Mouse (Mus musculus): ENCODE measurements around the gene Cd47. TPM values are rescaled to one million over a fixed set of nuclear protein-coding genes. Genes with fewer than 3 reads are reported as not detected.
A peak's percentile ranks its signal among the peaks of the same experiment; 100 is the strongest.

Gene Cd47
- total RNA-seq, 1 experiment from 2014 or later, result 128 TPM

- no peak for DNase-seq
Observed at GRCm38 (mm10) chr16:49834130-49834693, 33.9 kb downstream of the Cd47 start.

- DNase-seq, result no peak
Observed at GRCm38 (mm10) chr16:49836634-49837164, 36.4 kb downstream of the Cd47 start.

GRCm38 (mm10) chr16:49838923-49839322 is 38.6 kb downstream of the Cd47 start:
- DNase-seq, result no peak

- DNase-seq, result peak; percentile 42
Observed at GRCm38 (mm10) chr16:49839681-49840535, 39.6 kb downstream of the Cd47 start.

- DNase-seq, result no peak
Observed at GRCm38 (mm10) chr16:49843723-49844122, 43.4 kb downstream of the Cd47 start.

- no peak for DNase-seq
Observed at GRCm38 (mm10) chr16:49847224-49848003, 47.1 kb downstream of the Cd47 start.

GRCm38 (mm10) chr16:49848651-49849050 is 48.3 kb downstream of the Cd47 start:
- DNase-seq, result no peak

- no peak for DNase-seq
Observed at GRCm38 (mm10) chr16:49852940-49853339, 52.6 kb downstream of the Cd47 start.

- DNase-seq, result no peak
Observed at GRCm38 (mm10) chr16:49853633-49854032, 53.3 kb downstream of the Cd47 start.

- DNase-seq, result no peak
Observed at GRCm38 (mm10) chr16:49854194-49854593, 53.9 kb downstream of the Cd47 start.

GRCm38 (mm10) chr16:49854931-49855835 is 54.9 kb downstream of the Cd47 start:
- DNase-seq, result peak; percentile 97

- DNase-seq, result peak; percentile 82
Observed at GRCm38 (mm10) chr16:49855836-49856503, 55.6 kb downstream of the Cd47 start.

GRCm38 (mm10) chr16:49856661-49857060 is 56.3 kb downstream of the Cd47 start:
- no peak for DNase-seq

- DNase-seq, result peak; percentile 39
Observed at GRCm38 (mm10) chr16:49857504-49858160, 57.3 kb downstream of the Cd47 start.

- no peak for DNase-seq
Observed at GRCm38 (mm10) chr16:49858161-49858906, 58.0 kb downstream of the Cd47 start.

GRCm38 (mm10) chr16:49858907-49859853 is 58.8 kb downstream of the Cd47 start:
- DNase-seq, result peak; percentile 44

GRCm38 (mm10) chr16:49861986-49862385 is 61.7 kb downstream of the Cd47 start:
- no peak for DNase-seq

GRCm38 (mm10) chr16:49866617-49867016 is 66.3 kb downstream of the Cd47 start:
- no peak for DNase-seq

All from adrenal gland, postnatal 14 days (tissue).